Mouse (Mus musculus): ENCODE data around the gene Stk11. TPM values are rescaled to one million over a fixed set of nuclear protein-coding genes. Genes with fewer than 3 reads are reported as not detected.

Gene Stk11
- polyA plus RNA-seq, 1 experiment from 2014 or later = 18.5 TPM

DNA sequence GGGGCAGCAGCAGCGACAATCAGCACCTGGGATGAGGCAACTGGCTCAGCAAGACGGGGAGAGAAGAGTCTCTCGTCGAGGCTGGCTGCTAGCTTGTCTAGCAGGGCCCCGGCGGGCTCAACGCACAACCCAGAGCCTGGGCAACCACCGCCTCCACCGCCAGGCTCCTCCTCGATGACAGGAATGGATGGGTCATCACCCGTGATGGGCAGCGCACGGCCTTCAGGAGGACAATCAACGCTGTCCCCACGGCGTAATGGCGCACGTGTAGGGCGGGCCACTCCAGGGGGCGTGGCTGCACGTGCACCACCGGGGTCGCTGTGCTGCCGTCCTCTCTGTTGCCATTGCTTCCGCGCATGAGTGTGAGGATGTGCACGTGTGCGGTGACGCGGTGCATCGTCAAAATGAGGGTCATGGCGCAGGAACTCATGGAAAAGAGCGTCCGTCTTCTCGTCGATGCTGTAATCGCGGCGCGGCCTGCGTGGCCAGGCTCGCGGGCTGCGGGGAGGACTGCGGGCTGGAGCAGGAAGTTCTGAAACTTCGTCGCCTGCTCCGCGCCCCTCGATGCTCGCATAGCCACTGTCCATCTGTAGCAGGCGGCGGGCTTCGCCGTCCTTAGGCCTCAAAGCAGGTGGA lies 15.8 kb downstream of the Stk11 start:
- H3K27me3 ChIP-seq = peaks cover 15% of the 10 kb centered on the region
- no peaks in the 10 kb centered on the region for H3K9me3 ChIP-seq
- peak overlapping the region; percentile 59 for H3K9ac ChIP-seq
- peak overlapping the region; percentile 26 for H3K4me3 ChIP-seq
- H3K4me1 ChIP-seq = peaks cover 25% of the 10 kb centered on the region
- H3K27ac ChIP-seq = no peak overlapping the region
- peaks cover 85% of the 10 kb centered on the region for H3K36me3 ChIP-seq
- 15% methylated on average over 55 of the region's 55 CpGs for WGBS
- ATAC-seq (ENCODE audit: insufficient number of reproducible peaks, insufficient read depth, low FRiP score, low TSS enrichment, low read depth) = no peak
- peak overlapping the region; percentile 55 for H3K4me2 ChIP-seq

DNA sequence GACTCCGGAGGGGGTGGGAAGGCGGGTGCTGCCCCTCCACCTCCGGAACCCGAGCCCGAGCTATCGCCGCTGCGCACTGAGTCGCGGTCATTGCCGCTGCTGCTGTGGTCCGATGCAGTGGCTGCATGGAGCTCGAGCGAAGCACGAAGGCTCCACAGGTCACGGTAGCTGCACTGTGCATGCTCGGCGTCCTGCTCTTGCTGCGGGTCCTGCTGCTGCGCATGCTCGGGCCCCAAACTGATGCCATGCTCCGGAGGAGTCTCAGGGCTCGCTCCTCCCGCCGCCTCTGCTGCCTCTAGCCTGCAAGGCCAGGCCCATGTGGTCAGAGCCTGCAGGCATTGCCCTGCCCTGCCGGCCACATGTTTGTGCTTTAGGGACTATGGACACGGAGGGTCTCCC lies 16.3 kb downstream of the Stk11 start:
- WGBS = 36% methylated on average over 27 of the region's 27 CpGs
- Histone ChIP-seq H3K27me3 (peaks cover 21% of the 10 kb centered on the region), H3K9me3 (no peaks in the 10 kb centered on the region), H3K36me3 (peaks cover 80% of the 10 kb centered on the region), H3K4me1 (peaks cover 31% of the 10 kb centered on the region), H3K9ac (peak overlapping the region; percentile 59), H3K27ac (0 out of 2 replicates have a peak overlapping the region, but pooled peaks have one; percentile 16), H3K4me2 (peak overlapping the region; percentile 55), H3K4me3 (peak overlapping the region; percentile 26)
- no peak for ATAC-seq (ENCODE audit: insufficient number of reproducible peaks, insufficient read depth, low FRiP score, low TSS enrichment, low read depth)

DNA sequence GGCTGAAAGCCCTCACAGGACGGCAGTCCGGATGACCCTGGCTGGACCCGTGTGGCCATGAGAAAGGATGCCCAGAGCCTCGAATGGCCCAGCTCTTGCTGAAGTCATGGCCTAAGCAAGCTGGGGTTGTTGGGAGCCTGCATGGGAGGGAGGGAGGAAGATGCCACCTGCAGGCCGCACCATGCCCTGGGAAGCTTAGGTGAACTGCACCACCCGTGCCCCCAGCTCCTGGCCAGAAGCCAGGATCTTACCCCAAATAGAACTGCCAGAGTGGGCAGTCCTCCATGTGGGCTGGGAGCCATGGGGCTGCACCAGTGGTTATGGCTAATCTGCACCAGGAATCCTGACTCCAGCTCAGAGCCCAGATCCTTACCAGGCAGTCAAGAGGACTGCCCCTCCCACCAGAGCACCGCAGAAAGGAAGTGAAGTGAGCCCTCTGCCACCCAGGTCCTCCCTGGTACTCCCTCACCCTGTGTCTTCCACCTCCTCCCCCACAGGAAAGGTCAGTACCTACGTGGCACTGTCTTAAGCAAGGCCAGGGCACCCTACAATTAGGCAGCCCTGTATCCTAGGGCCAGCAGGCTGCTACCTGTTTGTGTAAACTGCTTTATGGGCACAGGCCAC lies 17.7 kb downstream of the Stk11 start:
- 76% methylated on average over 8 of the region's 8 CpGs for WGBS
- Histone ChIP-seq H3K9ac (0 out of 2 replicates have a peak overlapping the region, but pooled peaks have one; percentile 27), H3K4me2 (no peak overlapping the region), H3K4me1 (peaks cover 44% of the 10 kb centered on the region), H3K27me3 (peaks cover 35% of the 10 kb centered on the region), H3K9me3 (no peaks in the 10 kb centered on the region), H3K27ac (no peak overlapping the region), H3K36me3 (peaks cover 66% of the 10 kb centered on the region), H3K4me3 (no peak overlapping the region)
- no peak for ATAC-seq (ENCODE audit: insufficient number of reproducible peaks, insufficient read depth, low FRiP score, low TSS enrichment, low read depth)

DNA sequence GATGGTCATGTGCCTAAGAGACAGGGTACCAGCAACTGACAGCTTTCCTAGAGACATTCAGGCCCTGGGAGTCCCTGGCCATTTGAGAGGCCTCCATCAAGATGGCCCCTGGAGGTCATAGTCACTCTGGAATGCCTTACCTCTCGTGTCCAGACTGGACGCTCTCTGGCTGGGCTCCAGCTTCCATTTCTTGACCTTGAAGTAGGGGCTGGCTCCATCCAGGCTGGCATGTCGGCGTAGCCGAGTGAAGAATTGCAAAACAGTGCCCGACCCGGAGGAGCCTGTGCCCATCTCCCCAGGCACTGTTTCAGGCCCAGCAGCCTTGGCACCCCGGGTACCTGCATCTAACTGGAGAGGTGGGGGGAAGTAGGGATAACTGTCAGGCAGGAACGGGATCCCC lies 18.8 kb downstream of the Stk11 start:
- H3K9ac ChIP-seq = no peak overlapping the region
- WGBS = 91% methylated on average over 9 of the region's 9 CpGs
- peaks cover 52% of the 10 kb centered on the region for H3K4me1 ChIP-seq
- H3K9me3 ChIP-seq = no peaks in the 10 kb centered on the region
- H3K36me3 ChIP-seq = peaks cover 56% of the 10 kb centered on the region
- peaks cover 35% of the 10 kb centered on the region for H3K27me3 ChIP-seq
- no peak overlapping the region for H3K4me3 ChIP-seq
- no peak for ATAC-seq (ENCODE audit: insufficient number of reproducible peaks, insufficient read depth, low FRiP score, low TSS enrichment, low read depth)
- H3K4me2 ChIP-seq = no peak overlapping the region
- H3K27ac ChIP-seq = no peak overlapping the region

DNA sequence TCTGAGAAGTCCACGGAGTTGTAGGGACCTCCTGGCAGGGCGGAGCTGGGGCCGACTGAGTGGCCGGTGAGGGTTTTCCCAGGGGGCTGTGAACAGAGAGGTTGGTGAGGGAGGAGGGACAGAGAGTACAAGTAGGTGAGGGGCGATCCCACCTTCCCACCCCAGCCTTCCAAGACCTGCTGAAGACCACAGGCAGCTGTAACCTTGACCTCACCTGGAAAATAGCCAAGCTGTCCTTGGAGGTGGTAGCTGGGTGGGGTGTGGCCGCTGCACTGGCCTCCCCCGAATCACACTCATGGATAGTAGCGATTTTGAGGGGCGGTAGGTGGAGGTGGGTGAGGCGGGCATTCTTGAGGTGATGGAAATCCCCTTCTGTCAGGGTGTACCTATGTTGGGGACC lies 19.6 kb downstream of the Stk11 start:
- H3K4me1 ChIP-seq = peaks cover 53% of the 10 kb centered on the region
- peaks cover 35% of the 10 kb centered on the region for H3K27me3 ChIP-seq
- H3K4me3 ChIP-seq = no peak overlapping the region
- no peak overlapping the region for H3K9ac ChIP-seq
- H3K36me3 ChIP-seq = peaks cover 48% of the 10 kb centered on the region
- 89% methylated on average over 10 of the region's 10 CpGs for WGBS
- H3K4me2 ChIP-seq = no peak overlapping the region
- H3K27ac ChIP-seq = no peak overlapping the region
- H3K9me3 ChIP-seq = no peaks in the 10 kb centered on the region
- no peak for ATAC-seq (ENCODE audit: insufficient number of reproducible peaks, insufficient read depth, low FRiP score, low TSS enrichment, low read depth)

DNA sequence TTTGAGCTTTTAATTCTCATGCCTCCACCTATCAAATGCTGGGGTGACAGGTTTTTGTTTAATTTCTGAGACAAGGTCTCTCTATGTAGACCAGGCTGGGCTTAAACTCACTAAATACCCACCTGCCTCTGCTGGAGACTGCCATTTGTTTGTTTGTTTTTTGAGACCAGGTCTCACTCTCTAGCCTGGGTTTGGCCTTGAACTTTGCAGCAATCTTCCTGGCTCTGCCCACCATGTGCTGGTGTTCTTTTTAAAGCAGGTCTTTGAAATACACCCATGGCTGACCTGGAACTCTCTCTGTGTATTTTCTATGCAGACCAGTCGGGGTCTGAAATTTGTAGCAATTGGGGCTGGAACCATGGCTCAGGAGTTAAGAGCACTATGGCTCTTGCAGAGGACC lies 20.0 kb downstream of the Stk11 start:
- Histone ChIP-seq H3K9ac (no peak overlapping the region), H3K4me1 (peaks cover 54% of the 10 kb centered on the region), H3K4me2 (no peak overlapping the region), H3K4me3 (no peak overlapping the region), H3K27me3 (peaks cover 35% of the 10 kb centered on the region), H3K9me3 (no peaks in the 10 kb centered on the region), H3K36me3 (peaks cover 43% of the 10 kb centered on the region), H3K27ac (no peak overlapping the region)
- no peak for ATAC-seq (ENCODE audit: insufficient number of reproducible peaks, insufficient read depth, low FRiP score, low TSS enrichment, low read depth)
- 85% methylated on average over 1 of the region's 1 CpGs for WGBS

DNA sequence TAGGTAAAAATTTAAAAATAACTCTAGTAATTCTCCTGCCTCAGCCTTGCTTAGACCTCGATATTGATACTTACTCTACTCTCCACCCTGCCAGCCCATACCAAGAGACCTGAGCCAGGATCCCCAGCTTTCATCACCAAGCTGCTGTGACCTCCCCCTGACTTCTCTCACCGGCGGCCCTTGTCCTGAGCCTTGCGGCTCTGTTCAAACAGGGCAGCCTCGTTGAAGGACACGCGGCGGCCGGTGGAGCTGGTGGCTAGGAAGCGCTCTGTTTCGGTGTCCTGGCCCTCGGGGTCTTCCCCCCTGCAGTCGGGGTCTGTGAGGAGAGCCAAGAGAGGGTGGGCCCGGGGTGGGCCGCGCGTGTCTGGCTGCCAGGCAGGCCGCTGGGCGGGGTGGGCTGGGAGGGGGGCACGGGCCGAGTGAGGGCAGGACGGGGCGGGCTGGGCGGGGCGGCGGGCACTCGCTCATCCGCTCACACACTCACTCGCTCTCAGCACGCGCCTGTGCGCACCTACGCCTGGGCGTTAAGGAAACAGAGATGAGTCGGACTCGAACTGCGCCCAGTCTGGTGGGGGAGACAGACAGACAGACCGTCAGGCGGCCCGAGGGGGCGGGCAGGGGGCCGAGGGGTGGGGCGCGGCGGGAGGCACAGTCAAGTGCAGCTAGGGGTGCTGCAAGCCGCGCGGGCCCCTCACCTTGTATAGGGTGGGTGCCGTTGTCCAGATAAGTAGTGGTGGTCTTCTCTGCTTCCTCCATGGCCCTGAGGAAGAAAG lies 20.8 kb downstream of the Stk11 start:
- peaks cover 57% of the 10 kb centered on the region for H3K4me1 ChIP-seq
- peak overlapping the region; percentile 70 for H3K4me3 ChIP-seq
- peaks cover 35% of the 10 kb centered on the region for H3K27me3 ChIP-seq
- no peak overlapping the region for H3K27ac ChIP-seq
- peaks cover 37% of the 10 kb centered on the region for H3K36me3 ChIP-seq
- no peaks in the 10 kb centered on the region for H3K9me3 ChIP-seq
- WGBS = 19% methylated on average over 49 of the region's 49 CpGs
- H3K9ac ChIP-seq = peak overlapping the region; percentile 62
- H3K4me2 ChIP-seq = peak overlapping the region; percentile 99
- no peak for ATAC-seq (ENCODE audit: insufficient number of reproducible peaks, insufficient read depth, low FRiP score, low TSS enrichment, low read depth)

DNA sequence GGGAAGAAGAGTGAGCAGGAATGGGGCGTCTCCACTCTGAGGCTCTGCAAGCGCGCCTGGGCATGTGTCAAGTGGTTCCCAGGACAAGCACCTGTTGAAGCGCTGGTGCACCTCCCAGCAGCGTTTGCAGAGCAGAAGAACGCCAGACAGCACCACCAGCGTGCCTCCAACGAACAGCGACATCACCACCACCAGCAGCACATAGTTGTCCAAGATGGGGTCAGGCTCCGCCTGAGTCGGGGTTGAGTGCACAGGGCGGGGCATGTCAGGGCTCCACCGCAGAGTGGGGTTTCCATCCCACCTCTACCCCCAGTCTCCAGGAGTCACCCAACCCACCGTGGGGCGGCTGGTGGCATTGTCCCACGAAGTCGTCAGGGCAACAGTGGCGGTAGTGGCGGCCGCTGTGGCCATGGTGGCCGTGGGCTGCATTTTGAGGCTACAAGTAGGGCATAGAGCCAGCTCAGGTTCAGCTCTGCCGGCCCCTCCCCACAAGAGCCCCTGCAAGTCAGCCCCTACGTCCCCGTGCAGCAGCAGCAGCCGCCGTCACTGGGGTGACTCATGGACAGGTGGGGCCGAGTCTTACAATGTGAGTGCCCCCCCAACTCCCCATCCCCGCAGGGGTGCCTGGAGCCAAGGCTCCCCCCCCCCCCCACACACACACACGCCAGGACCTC lies 21.5 kb downstream of the Stk11 start:
- Histone ChIP-seq H3K27ac (no peak overlapping the region), H3K4me1 (peaks cover 50% of the 10 kb centered on the region), H3K9me3 (no peaks in the 10 kb centered on the region), H3K27me3 (peaks cover 35% of the 10 kb centered on the region), H3K4me2 (peak overlapping the region; percentile 99), H3K36me3 (peaks cover 31% of the 10 kb centered on the region), H3K9ac (peak overlapping the region; percentile 62), H3K4me3 (peak overlapping the region; percentile 70)
- ATAC-seq (ENCODE audit: insufficient number of reproducible peaks, insufficient read depth, low FRiP score, low TSS enrichment, low read depth) = no peak
- 5% methylated on average over 28 of the region's 29 CpGs for WGBS

DNA sequence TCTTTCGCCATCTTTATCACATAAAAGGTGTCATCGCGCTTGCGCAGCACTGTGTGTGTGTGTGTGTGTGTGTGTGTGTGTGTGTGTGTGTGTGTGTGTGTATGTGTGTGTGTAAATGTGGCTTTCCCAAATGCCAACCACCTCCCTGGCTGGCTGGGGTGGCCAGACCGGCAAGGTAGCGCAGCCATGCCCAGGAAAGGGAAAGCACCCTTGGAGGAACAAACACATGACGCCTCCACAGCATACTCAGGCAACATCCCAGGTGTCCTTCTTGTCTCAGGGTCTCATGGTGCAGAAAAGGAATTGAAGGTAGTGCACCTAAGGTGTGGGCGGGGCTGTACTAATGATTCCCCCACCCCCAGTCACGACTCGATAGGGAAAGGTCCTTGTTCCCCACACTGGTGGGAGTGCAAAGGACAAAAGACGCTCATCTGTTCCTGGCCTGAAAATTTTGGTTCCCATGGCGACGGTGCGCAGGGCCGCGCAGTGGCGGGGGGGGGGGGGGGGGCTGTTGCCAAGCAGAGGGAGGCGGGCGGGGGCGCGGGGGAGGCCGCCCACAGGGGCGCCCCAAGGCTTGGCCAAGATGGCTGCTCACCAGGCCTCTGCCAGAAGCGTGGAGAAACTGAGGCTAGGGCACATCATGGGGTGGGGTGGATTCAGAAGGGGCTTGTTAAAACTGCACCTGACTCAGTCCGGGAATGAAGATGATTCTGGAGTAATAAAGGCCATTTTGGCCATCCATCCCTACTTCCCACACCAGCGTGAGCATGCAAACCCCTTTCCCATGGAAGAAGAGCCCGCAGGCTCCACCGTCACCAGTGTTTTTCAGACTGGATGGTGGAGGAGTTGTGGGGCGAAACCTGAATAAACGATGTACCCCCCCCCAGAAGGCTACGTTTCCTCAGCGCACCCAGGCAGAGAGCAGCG lies 22.3 kb downstream of the Stk11 start:
- H3K36me3 ChIP-seq = peaks cover 23% of the 10 kb centered on the region
- H3K9ac ChIP-seq = peak overlapping the region; percentile 85
- peak overlapping the region; percentile 57; the same call in 1 of the 2 replicates for H3K27ac ChIP-seq
- peak overlapping the region; percentile 70 for H3K4me3 ChIP-seq
- H3K4me2 ChIP-seq = peak overlapping the region; percentile 99
- H3K9me3 ChIP-seq = no peaks in the 10 kb centered on the region
- H3K27me3 ChIP-seq = peaks cover 35% of the 10 kb centered on the region
- H3K4me1 ChIP-seq = peaks cover 51% of the 10 kb centered on the region
- no peak for ATAC-seq (ENCODE audit: insufficient number of reproducible peaks, insufficient read depth, low FRiP score, low TSS enrichment, low read depth)
- WGBS = 2% methylated on average over 27 of the region's 33 CpGs

DNA sequence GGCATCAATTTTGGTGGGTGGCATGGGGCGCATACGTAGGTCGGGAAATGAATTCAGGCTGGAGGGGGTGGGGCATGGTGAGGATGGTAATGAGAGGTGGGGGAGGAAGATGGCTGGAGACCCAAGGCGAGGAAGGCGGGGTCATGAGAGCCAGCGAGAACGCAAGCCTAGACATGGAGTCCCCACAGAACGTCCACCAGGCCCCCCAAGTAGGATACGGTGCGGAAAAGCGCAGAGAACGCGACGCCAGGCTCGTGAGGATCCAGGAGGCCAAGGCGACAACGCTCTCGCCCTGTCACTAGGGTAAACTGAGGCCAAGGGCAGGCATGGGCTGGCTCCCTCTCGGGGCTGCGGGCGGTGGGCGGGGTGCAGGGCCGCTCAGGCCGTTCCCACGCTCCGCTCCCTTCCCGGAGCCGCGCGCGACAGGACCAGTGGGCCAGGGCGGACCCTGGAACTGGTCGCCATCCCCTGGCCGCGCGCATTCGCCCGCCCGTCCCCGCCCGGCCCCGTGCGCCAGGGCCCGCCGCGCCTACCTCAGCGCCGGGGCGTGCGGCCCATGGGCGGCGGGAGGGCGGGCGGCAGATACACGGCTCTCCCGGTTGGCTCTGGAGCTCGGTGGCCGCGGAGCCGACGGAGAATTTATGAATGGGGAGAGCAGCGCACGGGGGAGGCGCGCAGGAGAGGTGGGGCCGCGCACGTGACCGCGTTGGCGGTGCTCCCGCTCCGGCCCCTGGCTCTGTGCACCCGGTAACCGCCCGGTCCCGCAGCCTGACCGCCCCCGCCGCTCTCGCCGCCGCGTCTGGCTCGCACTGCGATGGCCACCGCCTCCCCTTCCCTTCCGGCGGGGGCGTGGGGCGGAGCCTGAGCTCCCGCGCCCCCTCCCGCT lies 23.2 kb downstream of the Stk11 start, which contains the start of gene Atp5d:
Atp5d (plus strand) TSS at position 80 of the 886 bp plus-strand sequence.
- WGBS = under 1% methylated on average over 92 of the region's 94 CpGs
- H3K27me3 ChIP-seq = peaks cover 35% of the 10 kb centered on the region
- no peak for ATAC-seq (ENCODE audit: insufficient number of reproducible peaks, insufficient read depth, low FRiP score, low TSS enrichment, low read depth)
- peak within 1 kb of the TSS; percentile 99 for H3K4me2 ChIP-seq
- peak within 1 kb of the TSS; percentile 85 for H3K9ac ChIP-seq
- H3K4me3 ChIP-seq = peak within 1 kb of the TSS; percentile 70
- no peaks in the 10 kb centered on the region for H3K9me3 ChIP-seq
- H3K4me1 ChIP-seq = peaks cover 52% of the 10 kb centered on the region
- peak within 1 kb of the TSS; percentile 70 for H3K27ac ChIP-seq
- peaks cover 19% of the 10 kb centered on the region for H3K36me3 ChIP-seq

Data from embryonic facial prominence, embryonic 13.5 days (tissue).